Mouse (Mus musculus): Measurements from ENCODE around the gene Pltp. TPM values are rescaled to one million over a fixed set of nuclear protein-coding genes. Genes with fewer than 3 reads are reported as not detected.

The Pltp gene
- total and polyA plus RNA-seq, 3 experiments = 0.85 to 5.5 (median 0.94) TPM

DNA sequence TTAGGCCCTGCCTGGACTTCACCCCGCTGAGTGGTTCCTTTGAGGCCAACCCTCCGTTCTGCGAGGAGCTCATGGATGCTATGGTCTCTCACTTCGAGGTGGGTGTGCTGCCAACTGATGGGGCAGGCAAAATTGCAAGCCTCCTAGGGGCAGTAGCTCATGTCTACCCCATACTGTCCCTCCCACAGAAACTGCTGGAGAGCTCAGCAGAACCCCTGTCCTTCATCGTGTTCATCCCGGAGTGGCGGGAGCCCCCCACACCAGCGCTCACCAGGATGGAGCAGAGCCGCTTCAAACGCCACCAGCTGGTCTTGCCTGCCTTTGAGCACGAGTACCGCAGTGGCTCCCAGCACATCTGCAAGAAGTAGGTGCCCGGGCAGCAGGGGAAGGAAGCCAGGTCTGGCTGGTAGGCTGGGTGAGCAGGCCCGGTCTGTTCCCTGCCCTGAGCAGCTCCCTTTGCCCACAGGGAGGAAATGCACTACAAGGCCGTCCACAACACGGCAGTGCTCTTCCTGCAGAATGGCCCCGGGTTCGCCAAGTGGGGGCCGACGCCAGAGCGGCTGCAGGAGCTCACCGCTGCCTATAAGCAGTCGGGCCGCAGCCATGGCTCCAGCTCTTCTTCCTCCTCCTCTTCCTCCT is 33.0 kb upstream of the Pltp start:
- H3K27me3 ChIP-seq (replicated peaks) = no peaks in the 10 kb centered on the region
- H3K9ac ChIP-seq (ENCODE audit: insufficient read depth, low read depth) = no peak overlapping the region
- no peaks in the 10 kb centered on the region for H3K9me3 ChIP-seq (replicated peaks; ENCODE audit: low read length)
- no peak overlapping the region for H3K4me2 ChIP-seq (ENCODE audit: insufficient read depth, low read depth, poor library complexity, severe bottlenecking)
- peaks cover 100% of the 10 kb centered on the region in 2 experiments for H3K36me3 ChIP-seq (replicated peaks in 1 of 2; ENCODE audit: control insufficient read depth in 1 of 2, insufficient read depth in 1 of 2, low read length in 1 of 2)
- TF ChIP-seq MYC (IDR thresholded peaks at IDR 0.05; ENCODE audit: low read depth, low read length) (no peak), ZC3H11A (IDR thresholded peaks at IDR 0.05; ENCODE audit: low read depth, low read length) (no peak), CTCF (conservative IDR thresholded peaks at IDR 0.05 in 1 of 2, IDR thresholded peaks at IDR 0.05 in 1 of 2; ENCODE audit: low read depth in 2 of 2, low read length in 2 of 2) (no peak), MAFK (IDR thresholded peaks at IDR 0.05; ENCODE audit: insufficient replicate concordance, low read length) (no peak), SIN3A (IDR thresholded peaks at IDR 0.05; ENCODE audit: low read length) (no peak)
- H3K4me3 ChIP-seq (replicated peaks in 1 of 3; ENCODE audit: low read depth in 2 of 3, low read length in 2 of 3, poor library complexity in 1 of 3) = no peak overlapping the region
- H3K27ac ChIP-seq (ENCODE audit: insufficient read depth, low read depth) = no peak overlapping the region
- in situ Hi-C loops (cut with MboI; ENCODE audit: low pct_ligation_motif_present, low pct_unique_long_range_greater_than_20kb, low sequenced_read_pairs) = no loop called here
- DNase-seq (ENCODE audit: extremely low read depth) = no peak
- H3K4me1 ChIP-seq (ENCODE audit: control insufficient read depth in 1 of 2, insufficient read depth in 2 of 2) = no peaks in the 10 kb centered on the region
- dilution Hi-C loops (cut with MboI; ENCODE audit: extremely low pct_ligation_motif_present, extremely low pct_unique_long_range_greater_than_20kb, low sequenced_read_pairs) = no loop called here
- no peaks in the 10 kb centered on the region for H3K79me2 ChIP-seq (replicated peaks; ENCODE audit: control insufficient read depth, extremely low read depth, insufficient read depth, poor library complexity, severe bottlenecking)

DNA sequence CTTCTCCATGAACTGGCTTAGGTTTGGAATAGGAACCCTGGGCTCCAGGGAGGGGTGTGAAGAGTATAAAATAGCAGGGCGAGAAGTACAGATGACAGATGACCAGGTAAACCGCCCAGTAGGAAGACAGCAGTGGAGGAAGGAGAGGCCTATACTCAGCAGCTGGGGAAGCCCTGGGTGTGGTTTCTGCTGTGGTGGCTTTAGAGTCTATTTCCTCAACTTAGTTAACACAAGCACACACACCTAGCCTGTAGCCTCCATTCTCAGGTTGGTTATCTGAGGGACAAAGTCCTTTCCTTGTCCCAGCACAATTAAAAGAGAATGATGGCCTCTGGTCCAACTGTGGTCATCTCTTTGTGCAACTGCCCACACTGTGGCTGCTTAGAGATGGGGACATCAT is 32.4 kb upstream of the Pltp start:
- Histone ChIP-seq H3K4me2 (ENCODE audit: insufficient read depth, low read depth, poor library complexity, severe bottlenecking) (no peak overlapping the region), H3K36me3 (replicated peaks in 1 of 2; ENCODE audit: control insufficient read depth in 1 of 2, insufficient read depth in 1 of 2, low read length in 1 of 2) (peaks cover 100% of the 10 kb centered on the region in 2 experiments), H3K9me3 (replicated peaks; ENCODE audit: low read length) (no peaks in the 10 kb centered on the region), H3K79me2 (replicated peaks; ENCODE audit: control insufficient read depth, extremely low read depth, insufficient read depth, poor library complexity, severe bottlenecking) (no peaks in the 10 kb centered on the region), H3K4me3 (replicated peaks in 1 of 3; ENCODE audit: low read depth in 2 of 3, low read length in 2 of 3, poor library complexity in 1 of 3) (no peak overlapping the region), H3K9ac (ENCODE audit: insufficient read depth, low read depth) (no peak overlapping the region), H3K27me3 (replicated peaks) (no peaks in the 10 kb centered on the region), H3K27ac (ENCODE audit: insufficient read depth, low read depth) (no peak overlapping the region), H3K4me1 (ENCODE audit: control insufficient read depth in 1 of 2, insufficient read depth in 2 of 2) (no peaks in the 10 kb centered on the region)
- DNase-seq (ENCODE audit: extremely low read depth) = no peak
- in situ Hi-C loops (cut with MboI; ENCODE audit: low pct_ligation_motif_present, low pct_unique_long_range_greater_than_20kb, low sequenced_read_pairs) = no loop called here
- dilution Hi-C loops (cut with MboI; ENCODE audit: extremely low pct_ligation_motif_present, extremely low pct_unique_long_range_greater_than_20kb, low sequenced_read_pairs) = no loop called here
- no peak for TF ChIP-seq PAX5 (IDR thresholded peaks at IDR 0.05; ENCODE audit: low read length)
- no peak for TF ChIP-seq USF2 (conservative IDR thresholded peaks at IDR 0.05; ENCODE audit: low read depth, low read length)
- no peak for TF ChIP-seq BHLHE40 (IDR thresholded peaks at IDR 0.05; ENCODE audit: low read depth, low read length)
- TF ChIP-seq MAZ (IDR thresholded peaks at IDR 0.05; ENCODE audit: low read depth, low read length) = no peak
- TF ChIP-seq KAT2A (IDR thresholded peaks at IDR 0.05; ENCODE audit: insufficient replicate concordance, low read length) = no peak
- no peak for TF ChIP-seq CHD2 (IDR thresholded peaks at IDR 0.05; ENCODE audit: low read length)
- no peak for TF ChIP-seq NELFE (IDR thresholded peaks at IDR 0.05; ENCODE audit: low read depth, low read length)
- TF ChIP-seq USF1 (IDR thresholded peaks at IDR 0.05; ENCODE audit: low read depth, low read length) = no peak
- no peak for TF ChIP-seq CHD1 (IDR thresholded peaks at IDR 0.05; ENCODE audit: low read depth, low read length)
- no peak for TF ChIP-seq MXI1 (IDR thresholded peaks at IDR 0.05; ENCODE audit: low read depth, low read length)
- no peak for TF ChIP-seq ETS1 (conservative IDR thresholded peaks at IDR 0.05; ENCODE audit: low read depth, low read length)
- TF ChIP-seq MEF2A (IDR thresholded peaks at IDR 0.05; ENCODE audit: borderline replicate concordance, low read depth, low read length) = no peak
- TF ChIP-seq RAD21 (IDR thresholded peaks at IDR 0.05; ENCODE audit: low read depth, low read length) = no peak
- no peak for TF ChIP-seq JUN (IDR thresholded peaks at IDR 0.05; ENCODE audit: insufficient read depth, low read depth, low read length)
- TF ChIP-seq UBTF (IDR thresholded peaks at IDR 0.05; ENCODE audit: low read depth, low read length) = no peak
- no peak for TF ChIP-seq SMC3 (IDR thresholded peaks at IDR 0.05; ENCODE audit: low read depth, low read length)
